Mouse (Mus musculus) c-Kit-negative CD71-positive TER-119-positive erythroid progenitor cells, embryonic 14.5 days (primary cell): Measurements from ENCODE around the gene Ccdc28a.

Experiments
- DNase-seq: peaks from one replicate; pipeline ENCODE4 v3.0.0-alpha.2; 2013; ENCODE audit warnings: low read depth, low spot score

The Ccdc28a gene

GRCm38 (mm10) chr10:18194737-18195141, 40.1 kb downstream of the Ccdc28a start:
- no peak for DNase-seq

GRCm38 (mm10) chr10:18194156-18194555, 40.6 kb downstream of the Ccdc28a start:
- DNase-seq: no peak

GRCm38 (mm10) chr10:18193221-18193620, 41.6 kb downstream of the Ccdc28a start:
- DNase-seq: no peak

DNA sequence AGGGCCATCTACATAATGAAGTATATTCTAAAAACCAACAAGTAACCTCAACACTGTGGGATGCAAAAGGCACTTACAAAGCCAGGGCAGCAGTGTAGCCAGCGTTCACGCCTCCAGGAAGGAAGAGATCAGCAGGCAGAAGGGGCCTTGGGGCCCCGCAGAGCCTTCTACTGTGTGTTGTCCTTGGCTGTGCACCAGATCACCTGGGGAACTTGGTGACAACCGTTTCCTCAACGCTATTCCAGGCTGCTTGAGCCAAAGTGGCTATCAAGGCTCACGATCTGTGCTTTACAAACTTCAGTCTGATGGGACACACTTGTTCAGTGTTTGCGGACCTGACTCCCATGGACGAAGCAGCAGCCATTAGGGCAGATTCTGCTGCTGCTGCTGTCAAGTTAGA, 43.1 kb downstream of the Ccdc28a start:
- DNase-seq: no peak

DNA sequence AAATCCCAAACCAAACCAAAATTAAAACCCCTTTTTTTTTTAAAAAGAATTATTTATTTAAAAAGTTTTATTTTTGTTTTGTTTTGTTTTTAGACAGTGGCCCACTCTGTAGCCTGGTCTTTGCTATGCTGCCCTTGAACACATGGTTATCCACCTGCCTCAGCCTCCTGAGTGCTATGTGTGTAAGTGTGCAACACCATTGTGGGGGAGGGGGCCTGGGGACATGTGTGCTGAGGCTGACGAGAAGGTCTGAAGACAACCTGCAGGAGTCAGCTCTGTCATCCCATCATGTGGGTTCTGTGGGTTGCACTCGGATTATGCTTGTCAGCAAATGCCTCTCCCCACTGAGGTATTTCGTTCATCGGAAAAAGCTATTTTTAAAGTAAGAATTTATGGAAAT, 45.3 kb downstream of the Ccdc28a start:
- DNase-seq: no peak

DNA sequence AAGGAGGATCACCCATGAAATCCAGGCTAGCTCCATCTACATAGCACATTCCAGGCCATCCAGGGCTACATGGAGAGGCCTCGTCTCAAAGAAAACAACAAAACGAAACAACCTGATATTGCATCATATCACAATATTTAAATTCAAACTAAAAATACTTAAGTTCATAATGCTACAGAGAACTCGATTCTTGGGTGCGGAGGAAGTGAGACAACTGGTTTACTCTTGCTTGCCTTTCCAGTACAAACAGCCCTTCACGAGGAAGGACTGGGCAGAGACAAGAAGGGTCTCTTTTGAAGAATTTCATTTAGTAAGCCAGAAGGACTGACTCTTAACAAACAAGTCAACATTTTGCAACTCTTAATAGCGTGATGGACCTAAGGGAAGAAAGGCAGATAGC, 46.2 kb downstream of the Ccdc28a start:
- DNase-seq: no peak

DNA sequence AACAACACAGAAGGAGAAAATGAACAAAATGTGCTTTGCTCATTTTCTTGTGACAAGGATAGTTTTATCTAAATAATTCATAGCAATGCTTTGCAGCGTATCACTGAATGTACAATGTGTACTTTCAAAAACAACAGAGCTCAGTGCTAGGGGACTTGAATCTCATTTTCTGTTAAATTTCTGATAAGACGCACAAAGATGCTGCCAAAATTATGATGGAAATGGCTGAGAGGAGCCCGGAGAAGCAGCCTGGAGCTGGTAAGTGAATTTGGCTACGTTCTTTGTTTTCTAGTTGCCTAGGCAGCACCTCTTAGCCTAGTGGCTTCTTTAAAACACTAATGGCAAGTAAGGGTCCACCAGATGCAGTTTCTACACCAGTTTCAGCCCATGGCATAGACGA, 52.6 kb downstream of the Ccdc28a start:
- DNase-seq: no peak

GRCm38 (mm10) chr10:18177304-18177703, 57.5 kb downstream of the Ccdc28a start:
- no peak for DNase-seq

- DNase-seq: no peak
These were observed 58.1 kb downstream of the Ccdc28a start for GRCm38 (mm10) chr10:18176722-18177121.

DNA sequence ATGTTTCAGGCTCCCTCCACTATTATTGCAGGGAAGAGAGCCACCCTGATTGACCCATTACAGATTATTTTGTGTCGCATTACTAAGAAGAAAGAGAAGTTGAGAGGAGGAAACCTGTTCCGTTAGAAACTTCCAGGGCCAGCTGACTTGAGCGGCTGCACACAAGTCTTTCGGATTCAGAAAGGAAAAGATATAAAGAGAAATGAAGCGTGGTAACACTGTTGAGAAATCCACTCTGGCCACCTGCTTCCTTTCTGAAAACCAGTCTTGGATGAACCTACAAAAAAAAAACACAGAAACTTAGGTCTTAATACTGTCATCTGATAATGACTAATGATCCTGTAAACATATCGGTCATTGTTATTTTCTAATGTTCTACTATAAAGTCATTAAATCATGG, 59.7 kb downstream of the Ccdc28a start:
- no peak for DNase-seq
